Mouse (Mus musculus): ENCODE results near the gene Snx27.

DNA sequence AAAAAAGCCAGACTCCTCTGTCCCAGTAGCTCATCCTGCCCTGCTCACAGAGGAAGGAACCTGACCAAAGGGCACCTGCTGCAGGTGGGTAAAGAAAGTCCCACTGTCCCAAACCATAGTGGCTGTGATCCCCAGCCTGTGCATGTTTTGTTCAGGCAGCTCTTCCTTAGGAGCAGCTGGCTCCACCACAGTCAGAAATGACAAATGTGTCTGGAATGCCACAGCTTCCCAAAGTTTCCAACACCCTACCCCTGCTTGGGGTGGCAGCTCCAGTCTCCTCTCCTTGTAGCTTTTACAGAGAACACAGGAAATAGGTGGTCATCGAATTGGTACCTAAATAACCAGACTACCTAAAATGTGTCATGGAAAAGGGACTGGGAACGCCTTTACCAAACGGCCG, 41.8 kb upstream of the Snx27 start:
- TF ChIP-seq ZNF384 (IDR thresholded peaks at IDR 0.05; ENCODE audit: low read depth, low read length), result no peak
- no peak for TF ChIP-seq CHD2 (IDR thresholded peaks at IDR 0.05; ENCODE audit: low read depth, low read length)
- no peak for TF ChIP-seq ZC3H11A (IDR thresholded peaks at IDR 0.05; ENCODE audit: borderline replicate concordance, low read depth, low read length)
- no peak for TF ChIP-seq HCFC1 (IDR thresholded peaks at IDR 0.05; ENCODE audit: borderline replicate concordance, insufficient read depth, low read length)

Data from ES-E14 (cell line).